Mouse (Mus musculus) stomach, embryonic 15.5 days (tissue): ENCODE data around the gene Ndufb10. TPM values are rescaled to one million over a fixed set of nuclear protein-coding genes. Genes with fewer than 3 reads are reported as not detected.

Source experiments
- ATAC-seq: fragments of 200-750 bp; cut with Nextera tagmentation; 2 replicates; pipeline ENCODE4 v1.8.0; 2017; ENCODE audit warnings: low read depth, moderate number of reproducible peaks, moderate TSS enrichment; ENCODE audit not compliant: insufficient read depth, low FRiP score
- H3K27ac ChIP-seq: fragments of 300-500 bp; sonication (generic); 2 replicates; pipeline ENCODE4 v1.5.1; 2015; ENCODE audit warnings: mild to moderate bottlenecking, inconsistent platforms
- H3K27me3 ChIP-seq: fragments of 300-500 bp; sonication (generic); replicated peaks from 2 replicates; pipeline ENCODE4 v1.6.1; 2015; ENCODE audit warnings: inconsistent platforms
- H3K36me3 ChIP-seq: fragments of 300-500 bp; sonication (generic); 2 replicates; pipeline ENCODE4 v1.6.1; 2015; ENCODE audit warnings: inconsistent platforms
- H3K4me1 ChIP-seq: fragments of 300-500 bp; sonication (generic); 2 replicates; pipeline ENCODE4 v1.6.1; 2015; ENCODE audit warnings: inconsistent platforms
- H3K4me2 ChIP-seq: fragments of 300-500 bp; sonication (generic); 2 replicates; pipeline ENCODE4 v1.6.1; 2015; ENCODE audit warnings: mild to moderate bottlenecking, inconsistent platforms
- H3K4me3 ChIP-seq: fragments of 300-500 bp; sonication (generic); replicated peaks from 2 replicates; pipeline ENCODE4 v1.5.1; 2015; ENCODE audit warnings: inconsistent platforms
- H3K9ac ChIP-seq: fragments of 300-500 bp; sonication (generic); 2 replicates; pipeline ENCODE4 v1.6.1; 2015; ENCODE audit warnings: inconsistent platforms
- H3K9me3 ChIP-seq: fragments of 300-500 bp; sonication (generic); 2 replicates; pipeline ENCODE4 v1.6.1; 2016; ENCODE audit warnings: inconsistent platforms
- WGBS: fragments of 180-500 bp; shearing (Covaris S2); methylation state at CpG from one replicate; pipeline ENCODE4 v1.1.7; 2015; 5-methylcytosine and 5-hydroxymethylcytosine counted together
- polyA plus RNA-seq: library from polyadenylated mRNA; unstranded; fragments of >200 nt; fragmentation: Nextera tagmentation; extraction: Ambion mirVana; gene quantifications from 2 replicates; pipeline ENCODE4 v1.2.1, GENCODE M21; 2015

Gene Ndufb10
- 238 and 259 TPM in 2 replicates for polyA plus RNA-seq

DNA sequence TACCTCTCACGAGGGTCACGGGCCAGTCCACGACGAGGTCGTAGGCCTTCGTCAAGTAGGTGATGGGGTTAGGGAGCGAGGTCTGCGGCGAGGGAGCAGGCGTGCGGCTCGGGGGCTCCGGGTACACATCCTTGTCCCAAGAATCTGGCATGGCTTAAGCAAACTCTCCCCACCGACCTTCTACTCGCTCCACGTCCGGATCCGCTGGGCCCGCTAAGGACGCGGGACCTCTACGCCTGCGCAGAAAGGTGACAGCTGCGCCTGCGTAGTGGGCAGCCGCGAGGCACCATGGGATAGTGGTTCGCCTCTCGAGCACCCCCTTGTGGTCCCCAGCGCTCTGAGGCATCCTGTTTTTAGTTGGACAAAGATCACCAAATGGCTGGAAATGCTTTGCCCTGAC lies at the start of gene Ndufb10:
Gene Ndufb10, minus strand, starts transcription at position 295 of the 400 bp plus-strand sequence.
- ATAC-seq = peak; percentile 73
- Histone ChIP-seq H3K4me2 (peak within 1 kb of the TSS; percentile 80), H3K9me3 (no peaks in the 10 kb centered on the region), H3K4me1 (peaks cover 20% of the 10 kb centered on the region), H3K9ac (peak within 1 kb of the TSS; percentile 77), H3K4me3 (peak within 1 kb of the TSS; percentile 86), H3K36me3 (peaks cover 14% of the 10 kb centered on the region), H3K27ac (peak within 1 kb of the TSS; percentile 90), H3K27me3 (no peaks in the 10 kb centered on the region)
- WGBS = under 1% methylated on average over 30 of the region's 30 CpGs

DNA sequence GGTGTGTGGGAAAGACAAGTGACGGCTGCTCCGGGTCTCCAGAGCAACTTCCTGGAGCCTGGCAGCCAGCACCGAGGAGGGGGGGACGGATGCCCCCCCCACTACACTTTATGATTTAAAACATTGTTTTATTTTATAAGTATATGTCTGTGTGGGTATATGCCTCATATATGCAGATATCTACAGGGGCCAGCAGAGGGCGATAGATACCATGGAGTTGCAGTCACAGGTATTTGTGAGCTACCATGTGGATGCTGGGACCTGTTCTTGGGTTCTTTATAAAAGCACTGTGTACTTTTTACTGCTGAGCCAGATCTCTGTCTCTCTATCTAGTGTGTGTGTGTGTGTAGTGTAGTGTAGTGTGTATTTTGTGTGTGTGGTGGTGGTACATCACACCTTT lies 49.0 kb upstream of the Ndufb10 start:
- Histone ChIP-seq H3K4me1 (0 out of 2 replicates have a peak, but pooled peaks cover 3% of the 10 kb centered on the region), H3K36me3 (no peaks in the 10 kb centered on the region), H3K4me2 (no peak overlapping the region), H3K9ac (no peak overlapping the region), H3K4me3 (no peak overlapping the region), H3K27me3 (no peaks in the 10 kb centered on the region), H3K9me3 (no peaks in the 10 kb centered on the region), H3K27ac (no peak overlapping the region)
- 76% methylated on average over 5 of the region's 5 CpGs for WGBS
- ATAC-seq = no peak

GRCm38 (mm10) chr17:24769146-24769545 lies 44.9 kb upstream of the Ndufb10 start:
- H3K9ac ChIP-seq = no peak overlapping the region
- H3K4me2 ChIP-seq = 0 out of 2 replicates have a peak overlapping the region, but pooled peaks have one; percentile 11
- no peaks in the 10 kb centered on the region for H3K9me3 ChIP-seq
- peak; percentile 60; the same call in 1 of the 2 replicates for ATAC-seq
- H3K27ac ChIP-seq = no peak overlapping the region
- H3K27me3 ChIP-seq = no peaks in the 10 kb centered on the region
- WGBS = 29% methylated on average over 3 of the region's 3 CpGs
- H3K36me3 ChIP-seq = no peaks in the 10 kb centered on the region
- H3K4me1 ChIP-seq = 0 out of 2 replicates have a peak, but pooled peaks cover 10% of the 10 kb centered on the region
- no peak overlapping the region for H3K4me3 ChIP-seq

DNA sequence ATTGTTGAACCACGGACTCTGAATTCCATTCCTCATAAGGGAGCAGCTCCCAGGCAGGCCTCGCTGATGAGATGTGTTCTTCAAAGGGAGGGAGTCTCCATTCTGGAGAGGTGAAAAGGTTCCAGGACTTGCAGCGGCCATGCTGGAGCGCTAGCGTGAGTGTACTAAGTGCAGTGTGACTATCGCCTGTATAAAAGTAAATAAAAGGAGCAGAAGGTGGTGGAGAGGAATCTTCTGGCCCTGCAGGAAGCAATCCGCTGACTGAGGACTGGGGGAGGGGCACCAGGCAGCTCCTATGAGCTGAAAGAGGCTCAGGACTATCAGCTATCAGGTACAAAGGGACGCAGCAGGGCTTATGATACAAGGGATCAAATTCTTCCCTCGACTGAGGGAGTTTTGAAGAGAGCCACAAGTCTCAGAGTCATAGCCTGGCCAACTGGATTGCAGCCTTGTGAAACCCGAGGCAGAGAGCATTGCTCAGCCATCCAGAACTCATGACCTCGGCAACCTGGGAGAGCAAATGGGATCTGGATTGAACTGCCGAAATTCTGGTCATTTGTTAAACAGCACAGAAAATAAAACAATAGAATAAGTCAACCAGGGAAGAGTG lies 42.1 kb upstream of the Ndufb10 start:
- ATAC-seq = no peak
- Histone ChIP-seq H3K4me3 (no peak overlapping the region), H3K27ac (no peak overlapping the region), H3K4me1 (0 out of 2 replicates have a peak, but pooled peaks cover 10% of the 10 kb centered on the region), H3K27me3 (no peaks in the 10 kb centered on the region), H3K9ac (no peak overlapping the region), H3K9me3 (no peaks in the 10 kb centered on the region), H3K4me2 (no peak overlapping the region), H3K36me3 (no peaks in the 10 kb centered on the region)
- WGBS = 24% methylated on average over 12 of the region's 12 CpGs

DNA sequence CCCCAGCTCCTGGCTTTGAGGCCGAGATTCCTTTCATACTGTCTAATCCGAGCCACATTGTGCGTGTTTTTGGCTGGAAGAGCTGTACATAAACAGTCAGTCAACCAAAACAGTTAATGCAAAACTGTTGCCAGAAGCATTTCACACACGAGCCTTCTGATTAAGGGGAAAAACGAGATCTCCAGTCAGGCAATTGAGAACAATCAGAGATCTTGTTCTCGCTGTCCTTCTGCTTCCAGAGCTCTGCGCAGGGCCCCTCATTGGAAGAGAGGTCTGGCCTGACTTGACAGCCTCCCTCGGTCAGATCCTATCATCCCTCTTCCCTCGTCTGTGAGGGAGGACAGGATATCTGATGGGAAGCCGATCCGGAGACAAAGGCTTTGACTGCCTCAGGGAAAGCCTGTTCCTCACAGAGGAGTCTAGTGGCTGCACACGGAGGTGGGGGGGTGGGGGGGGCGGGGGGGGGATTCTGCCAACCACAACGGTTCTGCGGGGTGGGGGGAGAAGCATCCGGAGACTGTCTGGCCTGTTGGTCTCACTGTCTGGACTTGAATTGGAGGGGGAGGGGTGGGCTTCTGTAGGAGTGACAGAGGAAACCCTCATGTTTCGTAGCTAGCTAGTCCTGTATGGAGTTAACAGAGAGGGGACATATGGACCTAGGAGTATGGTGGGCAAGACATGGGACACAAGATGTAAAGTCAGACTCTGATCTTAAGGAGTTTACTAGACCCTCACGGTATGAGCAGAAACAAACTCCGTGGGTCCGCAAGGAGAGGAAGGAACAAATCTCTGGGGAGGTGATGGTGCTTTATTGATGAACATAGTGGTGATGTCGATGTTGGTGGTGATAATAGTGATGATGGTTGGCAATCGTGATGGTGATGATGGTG lies 41.0 kb upstream of the Ndufb10 start:
- Histone ChIP-seq H3K4me3 (no peak overlapping the region), H3K9me3 (no peaks in the 10 kb centered on the region), H3K36me3 (no peaks in the 10 kb centered on the region), H3K4me2 (no peak overlapping the region), H3K27ac (no peak overlapping the region), H3K9ac (no peak overlapping the region), H3K27me3 (no peaks in the 10 kb centered on the region), H3K4me1 (0 out of 2 replicates have a peak, but pooled peaks cover 10% of the 10 kb centered on the region)
- no peak for ATAC-seq
- WGBS = 45% methylated on average over 21 of the region's 22 CpGs

DNA sequence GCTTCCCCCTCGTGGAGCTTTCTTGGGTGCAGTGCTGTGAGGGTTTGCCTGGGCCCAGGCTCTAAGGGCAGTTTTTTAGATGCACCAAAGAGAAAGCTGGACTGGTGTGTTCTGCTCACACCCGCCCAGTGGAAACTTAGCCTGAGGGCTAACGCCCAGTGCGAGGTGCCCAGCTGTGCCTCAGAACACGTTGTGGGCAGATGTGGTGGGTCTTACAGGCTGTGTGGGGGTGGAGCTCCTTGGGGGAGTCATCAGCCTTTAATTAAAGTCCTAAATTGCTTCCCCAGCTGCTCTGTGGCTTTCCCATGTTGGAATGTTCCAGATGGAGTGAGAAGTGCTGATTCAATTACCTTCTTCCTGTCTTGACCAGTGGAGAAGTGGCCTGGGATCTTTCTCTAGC lies 36.8 kb upstream of the Ndufb10 start:
- no peak for ATAC-seq
- Histone ChIP-seq H3K9ac (no peak overlapping the region), H3K4me3 (no peak overlapping the region), H3K36me3 (no peaks in the 10 kb centered on the region), H3K4me2 (no peak overlapping the region), H3K27me3 (no peaks in the 10 kb centered on the region), H3K27ac (no peak overlapping the region), H3K4me1 (0 out of 2 replicates have a peak, but pooled peaks cover 3% of the 10 kb centered on the region), H3K9me3 (no peaks in the 10 kb centered on the region)
- 51% methylated on average over 5 of the region's 5 CpGs for WGBS

GRCm38 (mm10) chr17:24757394-24757793 lies 33.1 kb upstream of the Ndufb10 start:
- Histone ChIP-seq H3K9ac (no peak overlapping the region), H3K27ac (no peak overlapping the region), H3K27me3 (peaks cover 34% of the 10 kb centered on the region), H3K36me3 (no peaks in the 10 kb centered on the region), H3K9me3 (no peaks in the 10 kb centered on the region), H3K4me2 (no peak overlapping the region), H3K4me1 (peaks cover 2% of the 10 kb centered on the region; the same call in 1 of the 2 replicates), H3K4me3 (no peak overlapping the region)
- ATAC-seq = no peak
- WGBS = 85% methylated on average over 1 of the region's 1 CpGs

DNA sequence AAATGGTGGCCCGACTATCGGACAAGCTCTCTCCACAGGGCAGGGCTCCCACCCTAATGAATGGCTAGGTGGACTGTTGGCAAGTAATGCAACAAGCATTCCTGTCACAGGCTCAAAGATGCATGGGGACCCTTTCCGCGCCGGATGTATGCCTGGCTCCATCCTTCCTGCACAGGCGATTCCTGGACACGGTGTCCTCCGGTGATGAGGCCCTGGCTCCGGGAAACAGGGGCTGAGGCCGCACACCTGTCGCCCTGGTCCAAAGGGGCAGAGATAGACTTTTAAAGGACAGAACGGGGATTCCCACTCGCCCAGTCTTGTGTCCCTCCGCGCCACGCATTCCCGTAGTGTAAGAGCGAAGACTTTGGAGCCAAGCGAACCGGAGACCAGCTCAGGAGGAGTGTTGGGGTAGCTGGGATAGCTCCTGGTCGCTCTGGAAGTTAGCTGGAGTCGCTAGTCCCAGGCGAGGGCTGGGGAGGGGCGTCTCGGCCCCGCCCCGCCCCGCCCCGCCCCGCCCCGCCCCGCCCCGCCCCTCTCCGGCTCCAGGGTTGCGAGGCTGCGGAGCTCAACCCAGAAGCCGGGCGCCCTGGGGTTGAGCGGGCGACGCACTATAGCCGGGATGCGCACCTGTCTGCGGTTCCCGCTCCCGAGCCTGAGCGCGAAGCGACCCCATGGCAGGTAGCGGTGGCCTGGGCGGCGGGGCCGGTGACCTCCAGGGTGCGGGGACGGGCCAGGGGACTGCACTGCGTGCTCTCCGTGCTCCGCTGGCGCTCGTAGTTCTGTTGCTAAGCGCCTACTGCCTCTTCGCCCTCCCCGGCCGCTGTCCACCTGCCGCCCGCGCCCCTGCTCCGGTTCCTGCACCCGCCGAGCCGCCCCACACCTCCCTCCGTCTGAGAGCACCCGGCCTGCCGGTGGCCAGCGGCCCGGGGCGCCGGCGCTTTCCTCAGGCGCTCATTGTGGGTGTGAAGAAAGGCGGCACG lies 28.4 kb upstream of the Ndufb10 start, which contains the start of gene Hs3st6:
Gene Hs3st6, plus strand, starts transcription at position 574 of the 980 bp plus-strand sequence.
- Histone ChIP-seq H3K9ac (no peak within 1 kb of the TSS), H3K4me3 (peak within 1 kb of the TSS; percentile 51), H3K4me1 (peaks cover 5% of the 10 kb centered on the region; the same call in 1 of the 2 replicates), H3K27me3 (peaks cover 54% of the 10 kb centered on the region), H3K4me2 (peak within 1 kb of the TSS; percentile 97), H3K27ac (no peak within 1 kb of the TSS), H3K9me3 (no peaks in the 10 kb centered on the region), H3K36me3 (no peaks in the 10 kb centered on the region)
- whole genome bisulfite sequencing = under 1% methylated on average over 65 of the region's 82 CpGs
- ATAC-seq = peak; percentile 85

DNA sequence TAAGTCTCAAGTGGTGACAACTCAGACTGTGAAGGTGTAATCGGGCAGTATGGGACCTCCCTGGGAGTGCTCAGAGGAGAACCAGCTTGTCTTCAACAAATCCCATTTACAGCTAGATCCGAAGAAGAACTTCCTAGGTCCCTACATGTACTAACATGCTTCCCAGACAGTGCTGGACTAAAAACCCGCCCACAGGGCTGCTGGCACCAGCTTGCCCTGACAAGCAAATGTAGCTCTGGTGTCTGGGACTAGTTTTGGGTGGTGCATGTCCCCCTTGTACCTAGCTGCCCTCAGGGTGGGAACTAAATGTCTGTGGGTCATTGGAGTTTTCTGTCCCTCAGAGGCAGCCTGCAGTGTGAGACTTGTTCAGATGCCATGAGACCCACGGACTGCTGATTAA lies 27.2 kb upstream of the Ndufb10 start:
- Histone ChIP-seq H3K9ac (no peak overlapping the region), H3K9me3 (no peaks in the 10 kb centered on the region), H3K4me2 (no peak overlapping the region), H3K27me3 (peaks cover 54% of the 10 kb centered on the region), H3K27ac (no peak overlapping the region), H3K4me1 (peaks cover 10% of the 10 kb centered on the region; the same call in 1 of the 2 replicates), H3K4me3 (no peak overlapping the region), H3K36me3 (no peaks in the 10 kb centered on the region)
- 17% methylated on average over 4 of the region's 4 CpGs for WGBS
- ATAC-seq = no peak

GRCm38 (mm10) chr17:24746986-24747385 lies 22.7 kb upstream of the Ndufb10 start:
- ATAC-seq = peak; percentile 32; the same call in 1 of the 2 replicates
- H3K27ac ChIP-seq = no peak overlapping the region
- 31% methylated on average over 4 of the region's 4 CpGs for WGBS
- no peak overlapping the region for H3K4me2 ChIP-seq
- H3K9ac ChIP-seq = no peak overlapping the region
- no peaks in the 10 kb centered on the region for H3K36me3 ChIP-seq
- H3K9me3 ChIP-seq = no peaks in the 10 kb centered on the region
- H3K4me3 ChIP-seq = no peak overlapping the region
- peaks cover 17% of the 10 kb centered on the region for H3K27me3 ChIP-seq
- H3K4me1 ChIP-seq = 0 out of 2 replicates have a peak, but pooled peaks cover 5% of the 10 kb centered on the region
